Mouse (Mus musculus): ENCODE measurements at regions not wholly inside any gene's neighbourhood (a gene's known extent, or its start where the extent isn't known, plus 50 kb on each side); places are given as distances from the start of the nearest gene placed in this dataset.

DNA sequence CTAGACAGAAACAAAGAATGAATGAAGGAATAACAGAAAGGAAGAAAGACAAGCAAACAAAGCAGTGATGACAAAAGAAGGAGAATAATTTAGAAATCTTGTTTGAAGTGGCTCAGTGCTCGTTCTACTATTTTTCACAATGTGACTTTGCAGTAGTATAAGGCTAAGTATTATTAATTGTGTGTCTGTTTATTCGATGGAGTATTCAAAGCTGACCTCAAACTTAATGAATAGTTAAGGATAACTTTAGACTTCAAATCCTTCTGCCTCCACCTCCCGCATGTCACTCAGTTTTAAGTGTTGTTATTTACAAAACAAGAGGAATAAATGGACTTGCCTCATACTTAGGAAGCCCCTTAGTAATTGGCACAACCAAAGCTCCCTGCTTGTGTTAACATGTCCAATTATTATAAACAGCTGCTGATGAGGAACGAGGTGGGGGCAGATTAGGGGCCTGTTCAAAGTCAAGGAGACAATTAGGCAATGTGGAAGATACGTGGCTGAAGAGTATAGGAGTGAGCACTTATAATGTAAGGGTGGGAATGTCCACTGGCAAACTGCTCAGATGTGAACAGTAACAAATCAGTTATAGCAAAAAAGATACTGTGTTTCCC is 572.0 kb upstream of the Fam92a start:
- no peaks in the 10 kb centered on the region for H3K9me3 ChIP-seq (ENCODE audit: control insufficient read depth, low read length)
- DNase-seq (ENCODE audit: low spot score) (no peak), ATAC-seq (replicated peaks; ENCODE audit: low FRiP score) (no peak)
- no peak overlapping the region for H3K4me2 ChIP-seq (ENCODE audit: low read depth, low read length, severe bottlenecking)
- no peaks in the 10 kb centered on the region for H3K4me1 ChIP-seq (replicated peaks; ENCODE audit: control insufficient read depth, insufficient read depth, low read length)
- H3K4me3 ChIP-seq (ENCODE audit: low read depth, low read length), result no peak overlapping the region
- no peaks in the 10 kb centered on the region for H3K36me3 ChIP-seq (ENCODE audit: control insufficient read depth, insufficient read depth, low read length)
- H3K27ac ChIP-seq (ENCODE audit: low read depth, low read length), result no peak overlapping the region
- H3K9ac ChIP-seq (ENCODE audit: low read length), result no peak overlapping the region
- no peaks in the 10 kb centered on the region for H3K27me3 ChIP-seq (ENCODE audit: control insufficient read depth, insufficient read depth, low read length)
- 48% methylated on average over 5 of the region's 5 CpGs for WGBS

DNA sequence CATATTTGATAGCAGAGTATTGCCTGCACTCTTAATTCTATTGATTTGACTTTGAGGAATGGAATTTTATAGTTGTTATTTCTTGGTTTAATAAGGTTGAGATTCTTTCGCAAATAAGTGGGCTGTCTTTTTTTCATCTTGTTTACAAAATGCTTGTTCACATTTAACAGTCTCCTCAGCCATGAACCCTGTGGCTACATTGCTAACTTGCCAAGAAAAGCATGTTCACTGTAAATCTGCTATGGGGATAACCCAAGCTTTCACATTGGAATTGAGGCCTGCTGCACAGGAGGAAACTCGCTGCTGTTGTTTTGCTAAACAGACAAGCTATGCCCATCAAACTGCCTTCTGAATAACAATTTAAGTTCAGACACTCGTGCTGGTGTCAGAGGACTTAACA is 564.6 kb upstream of the Fam92a start:
- Histone ChIP-seq H3K27me3 (ENCODE audit: control insufficient read depth, insufficient read depth, low read length) (no peaks in the 10 kb centered on the region), H3K9me3 (ENCODE audit: control insufficient read depth, low read length) (no peaks in the 10 kb centered on the region), H3K4me1 (replicated peaks; ENCODE audit: control insufficient read depth, insufficient read depth, low read length) (no peaks in the 10 kb centered on the region), H3K4me2 (ENCODE audit: low read depth, low read length, severe bottlenecking) (no peak overlapping the region), H3K36me3 (ENCODE audit: control insufficient read depth, insufficient read depth, low read length) (no peaks in the 10 kb centered on the region), H3K9ac (ENCODE audit: low read length) (no peak overlapping the region), H3K4me3 (ENCODE audit: low read depth, low read length) (no peak overlapping the region), H3K27ac (ENCODE audit: low read depth, low read length) (no peak overlapping the region)
- WGBS, result 76% methylated on average over 3 of the region's 3 CpGs
- no peak for DNase-seq (ENCODE audit: low spot score)
- no peak for ATAC-seq (replicated peaks; ENCODE audit: low FRiP score)

DNA sequence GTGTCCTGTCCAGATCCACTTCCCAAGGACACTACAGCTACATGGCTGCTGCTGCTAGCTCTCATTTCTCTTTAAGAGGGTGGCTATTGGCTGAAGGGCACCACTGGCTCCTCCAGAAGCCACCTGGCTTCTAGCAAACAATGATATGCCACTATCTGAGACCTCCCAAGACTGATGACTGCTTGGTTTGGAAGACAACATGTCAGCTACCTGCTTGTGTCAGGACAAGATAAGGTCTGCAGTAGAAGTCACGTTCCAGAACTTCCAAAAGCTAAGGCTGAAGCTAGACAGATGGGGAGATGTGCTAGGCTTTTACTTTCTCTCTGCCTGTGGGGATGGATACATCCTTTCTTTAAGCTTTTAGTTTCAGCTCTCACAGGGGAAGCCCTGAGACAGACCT is 528.4 kb upstream of the Fam92a start:
- 78% methylated on average over 1 of the region's 1 CpGs for WGBS
- Histone ChIP-seq H3K9me3 (ENCODE audit: control insufficient read depth, low read length) (no peaks in the 10 kb centered on the region), H3K27ac (ENCODE audit: low read depth, low read length) (no peak overlapping the region), H3K27me3 (ENCODE audit: control insufficient read depth, insufficient read depth, low read length) (no peaks in the 10 kb centered on the region), H3K9ac (ENCODE audit: low read length) (no peak overlapping the region), H3K36me3 (ENCODE audit: control insufficient read depth, insufficient read depth, low read length) (no peaks in the 10 kb centered on the region), H3K4me2 (ENCODE audit: low read depth, low read length, severe bottlenecking) (no peak overlapping the region), H3K4me3 (ENCODE audit: low read depth, low read length) (no peak overlapping the region), H3K4me1 (replicated peaks; ENCODE audit: control insufficient read depth, insufficient read depth, low read length) (no peaks in the 10 kb centered on the region)
- DNase-seq (ENCODE audit: low spot score) (no peak), ATAC-seq (replicated peaks; ENCODE audit: low FRiP score) (no peak)

DNA sequence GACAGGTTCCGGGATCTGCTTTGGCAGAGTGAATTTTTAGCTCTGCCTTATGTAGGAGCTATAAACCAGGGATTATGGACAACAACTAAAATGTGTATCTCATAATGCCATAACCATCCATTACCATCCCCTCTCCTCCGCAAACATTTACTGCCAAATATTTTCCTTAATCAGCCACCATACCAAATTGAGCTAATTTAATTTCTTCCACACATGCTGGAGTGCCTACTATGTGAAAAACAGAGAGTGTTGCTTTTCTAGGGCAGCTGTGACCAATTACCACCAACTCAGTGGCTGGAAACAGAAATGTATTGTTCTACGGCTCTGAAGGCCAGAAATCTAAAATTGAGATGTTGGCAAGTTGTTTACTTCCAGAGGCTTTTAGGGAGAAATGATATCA is 506.0 kb upstream of the Fam92a start:
- H3K4me1 ChIP-seq (replicated peaks; ENCODE audit: control insufficient read depth, insufficient read depth, low read length), result no peaks in the 10 kb centered on the region
- no peak overlapping the region for H3K9ac ChIP-seq (ENCODE audit: low read length)
- no peaks in the 10 kb centered on the region for H3K36me3 ChIP-seq (ENCODE audit: control insufficient read depth, insufficient read depth, low read length)
- 77% methylated on average over 3 of the region's 3 CpGs for WGBS
- no peaks in the 10 kb centered on the region for H3K9me3 ChIP-seq (ENCODE audit: control insufficient read depth, low read length)
- H3K4me2 ChIP-seq (ENCODE audit: low read depth, low read length, severe bottlenecking), result no peak overlapping the region
- no peak overlapping the region for H3K27ac ChIP-seq (ENCODE audit: low read depth, low read length)
- no peaks in the 10 kb centered on the region for H3K27me3 ChIP-seq (ENCODE audit: control insufficient read depth, insufficient read depth, low read length)
- DNase-seq (ENCODE audit: low spot score) (no peak), ATAC-seq (replicated peaks; ENCODE audit: low FRiP score) (no peak)
- no peak overlapping the region for H3K4me3 ChIP-seq (ENCODE audit: low read depth, low read length)

DNA sequence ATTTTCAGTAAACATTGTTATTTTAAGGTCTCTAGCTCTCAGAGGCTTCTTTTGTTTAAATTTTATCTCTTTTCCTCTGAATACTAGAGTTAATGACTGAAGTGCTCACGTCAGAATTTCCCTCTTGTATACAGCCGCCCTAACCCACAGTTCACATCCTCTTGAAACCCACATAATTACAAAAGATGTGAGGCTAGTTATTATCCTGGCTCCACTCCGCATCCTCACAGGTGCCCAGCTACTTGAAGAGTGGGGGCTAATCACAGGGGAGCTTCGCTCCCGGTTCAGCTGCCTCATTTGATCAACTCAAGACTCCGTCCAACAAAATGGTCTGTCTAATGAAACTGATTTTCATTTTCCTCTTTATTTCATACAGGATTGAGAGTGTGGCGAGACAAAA is 499.6 kb upstream of the Fam92a start:
- Histone ChIP-seq H3K9me3 (ENCODE audit: control insufficient read depth, low read length) (no peaks in the 10 kb centered on the region), H3K4me1 (replicated peaks; ENCODE audit: control insufficient read depth, insufficient read depth, low read length) (no peaks in the 10 kb centered on the region), H3K9ac (ENCODE audit: low read length) (no peak overlapping the region), H3K27ac (ENCODE audit: low read depth, low read length) (no peak overlapping the region), H3K4me3 (ENCODE audit: low read depth, low read length) (no peak overlapping the region), H3K36me3 (ENCODE audit: control insufficient read depth, insufficient read depth, low read length) (no peaks in the 10 kb centered on the region), H3K27me3 (ENCODE audit: control insufficient read depth, insufficient read depth, low read length) (no peaks in the 10 kb centered on the region), H3K4me2 (ENCODE audit: low read depth, low read length, severe bottlenecking) (no peak overlapping the region)
- no peak for DNase-seq (ENCODE audit: low spot score)
- WGBS, result 67% methylated on average over 7 of the region's 7 CpGs
- ATAC-seq (replicated peaks; ENCODE audit: low FRiP score), result no peak

DNA sequence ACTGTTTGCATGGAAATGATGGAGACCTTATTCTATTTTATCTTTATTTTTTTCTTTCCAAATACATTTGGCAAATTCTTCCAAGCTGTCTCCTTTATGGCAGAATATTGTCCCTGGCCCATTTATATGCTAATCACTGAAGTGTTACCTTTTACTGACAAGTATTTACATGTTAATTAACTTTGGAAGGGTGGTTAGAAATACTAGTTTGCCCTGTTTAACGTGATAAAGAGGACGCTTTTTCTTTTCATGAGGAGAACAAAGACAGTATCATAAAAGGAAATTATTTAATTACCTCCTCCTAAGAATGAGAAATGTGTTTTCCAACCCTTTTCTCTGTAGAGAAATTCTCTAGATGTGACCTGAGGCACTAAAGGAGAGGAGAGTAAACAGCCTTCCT is 491.4 kb upstream of the Fam92a start:
- Histone ChIP-seq H3K4me1 (replicated peaks; ENCODE audit: control insufficient read depth, insufficient read depth, low read length) (no peaks in the 10 kb centered on the region; the same call in 1 of the 2 replicates), H3K27me3 (ENCODE audit: control insufficient read depth, insufficient read depth, low read length) (no peaks in the 10 kb centered on the region), H3K9ac (ENCODE audit: low read length) (no peak overlapping the region), H3K27ac (ENCODE audit: low read depth, low read length) (no peak overlapping the region), H3K36me3 (ENCODE audit: control insufficient read depth, insufficient read depth, low read length) (no peaks in the 10 kb centered on the region), H3K9me3 (ENCODE audit: control insufficient read depth, low read length) (no peaks in the 10 kb centered on the region), H3K4me2 (ENCODE audit: low read depth, low read length, severe bottlenecking) (no peak overlapping the region), H3K4me3 (ENCODE audit: low read depth, low read length) (no peak overlapping the region)
- ATAC-seq (replicated peaks; ENCODE audit: low FRiP score) (no peak), DNase-seq (ENCODE audit: low spot score) (no peak)
- WGBS, result 16% methylated on average over 2 of the region's 2 CpGs

DNA sequence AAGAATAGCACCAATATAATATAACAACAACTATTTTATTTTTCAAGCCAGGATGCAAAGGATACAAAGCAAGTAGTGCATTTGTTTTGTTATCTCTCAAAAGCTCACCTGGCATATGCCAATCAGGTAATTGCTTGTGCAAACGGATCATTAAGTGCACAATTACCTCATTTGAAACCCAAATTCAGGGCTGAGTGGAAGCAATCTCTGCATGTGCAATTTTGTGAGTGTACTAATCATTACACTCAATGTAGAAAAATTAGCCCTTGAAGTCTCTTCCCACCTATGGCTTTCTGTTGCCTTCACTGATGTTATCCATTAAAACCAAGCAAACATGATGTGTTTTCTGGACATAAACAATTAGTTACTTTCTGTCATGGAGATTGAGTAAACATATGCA is 490.9 kb upstream of the Fam92a start:
- Histone ChIP-seq H3K9ac (ENCODE audit: low read length) (no peak overlapping the region), H3K4me3 (ENCODE audit: low read depth, low read length) (no peak overlapping the region), H3K4me1 (replicated peaks; ENCODE audit: control insufficient read depth, insufficient read depth, low read length) (no peaks in the 10 kb centered on the region; the same call in 1 of the 2 replicates), H3K9me3 (ENCODE audit: control insufficient read depth, low read length) (no peaks in the 10 kb centered on the region), H3K27me3 (ENCODE audit: control insufficient read depth, insufficient read depth, low read length) (no peaks in the 10 kb centered on the region), H3K4me2 (ENCODE audit: low read depth, low read length, severe bottlenecking) (no peak overlapping the region), H3K27ac (ENCODE audit: low read depth, low read length) (no peak overlapping the region), H3K36me3 (ENCODE audit: control insufficient read depth, insufficient read depth, low read length) (no peaks in the 10 kb centered on the region)
- ATAC-seq (replicated peaks; ENCODE audit: low FRiP score), result no peak
- WGBS, result 37% methylated on average over 1 of the region's 1 CpGs
- no peak for DNase-seq (ENCODE audit: low spot score)

DNA sequence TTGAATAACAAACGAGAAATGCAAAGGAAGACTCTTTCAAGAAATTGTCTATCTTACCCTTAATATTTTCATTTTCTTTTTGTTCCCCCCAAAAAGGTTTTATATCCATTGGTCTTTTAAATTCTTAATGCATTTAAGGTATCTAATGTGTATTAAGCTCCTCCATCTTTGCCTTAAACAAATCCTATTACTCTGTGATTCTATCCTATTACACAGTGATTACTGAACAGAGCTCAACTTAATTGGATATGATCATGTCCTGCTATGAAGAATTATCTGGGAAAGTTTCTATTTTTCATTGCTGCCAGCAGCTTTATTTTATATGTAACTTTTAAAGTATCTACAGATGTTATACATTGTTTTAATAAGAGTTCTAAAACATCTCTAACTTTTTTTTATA is 487.3 kb upstream of the Fam92a start:
- Histone ChIP-seq H3K27me3 (ENCODE audit: control insufficient read depth, insufficient read depth, low read length) (no peaks in the 10 kb centered on the region), H3K4me1 (replicated peaks; ENCODE audit: control insufficient read depth, insufficient read depth, low read length) (no peaks in the 10 kb centered on the region; the same call in 1 of the 2 replicates), H3K36me3 (ENCODE audit: control insufficient read depth, insufficient read depth, low read length) (no peaks in the 10 kb centered on the region), H3K4me2 (ENCODE audit: low read depth, low read length, severe bottlenecking) (no peak overlapping the region), H3K4me3 (ENCODE audit: low read depth, low read length) (no peak overlapping the region), H3K27ac (ENCODE audit: low read depth, low read length) (no peak overlapping the region), H3K9ac (ENCODE audit: low read length) (no peak overlapping the region), H3K9me3 (ENCODE audit: control insufficient read depth, low read length) (no peaks in the 10 kb centered on the region)
- DNase-seq (ENCODE audit: low spot score) (no peak), ATAC-seq (replicated peaks; ENCODE audit: low FRiP score) (no peak)
- WGBS, result 51% methylated on average over 1 of the region's 1 CpGs

DNA sequence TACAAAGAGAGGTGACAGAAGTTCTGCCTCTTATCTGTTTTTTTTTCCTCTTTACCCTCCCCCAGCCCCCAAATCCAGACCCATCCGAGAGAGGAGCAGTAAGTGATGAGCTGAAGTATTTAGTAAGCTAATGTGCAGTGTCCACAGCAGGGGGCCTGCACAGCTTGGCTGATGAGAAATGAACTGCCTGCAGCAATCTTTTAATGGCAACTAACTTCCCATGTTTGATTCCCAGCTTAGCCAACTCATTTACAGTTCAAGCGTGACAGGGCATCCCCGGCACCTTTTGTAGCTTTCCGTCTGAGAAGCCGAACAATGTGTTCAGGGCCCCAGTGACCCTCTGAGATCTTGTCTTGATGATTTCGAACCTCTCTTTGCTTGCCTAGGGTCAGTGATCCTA is 486.8 kb upstream of the Fam92a start:
- ATAC-seq (replicated peaks; ENCODE audit: low FRiP score), result no peak

More for the DNA sequence above, 486.8 kb upstream of the Fam92a start:
- H3K9ac ChIP-seq (ENCODE audit: low read length), result no peak overlapping the region
- 8% methylated on average over 6 of the region's 6 CpGs for WGBS
- no peak overlapping the region for H3K4me2 ChIP-seq (ENCODE audit: low read depth, low read length, severe bottlenecking)
- H3K36me3 ChIP-seq (ENCODE audit: control insufficient read depth, insufficient read depth, low read length), result no peaks in the 10 kb centered on the region
- H3K9me3 ChIP-seq (ENCODE audit: control insufficient read depth, low read length), result no peaks in the 10 kb centered on the region
- DNase-seq (ENCODE audit: low spot score), result peak; percentile 63
- no peak overlapping the region for H3K4me3 ChIP-seq (ENCODE audit: low read depth, low read length)
- no peaks in the 10 kb centered on the region for H3K27me3 ChIP-seq (ENCODE audit: control insufficient read depth, insufficient read depth, low read length)
- no peak overlapping the region for H3K27ac ChIP-seq (ENCODE audit: low read depth, low read length)
- no peaks in the 10 kb centered on the region; the same call in 1 of the 2 replicates for H3K4me1 ChIP-seq (replicated peaks; ENCODE audit: control insufficient read depth, insufficient read depth, low read length)

All from forebrain, embryonic 11.5 days (tissue).